Mouse (Mus musculus) embryonic facial prominence, embryonic 10.5 days (tissue): Measurements from ENCODE around the gene Ube2cbp. TPM values are rescaled to one million over a fixed set of nuclear protein-coding genes. Genes with fewer than 3 reads are reported as not detected.

Source experiments
- DNase-seq: peaks from one replicate; pipeline ENCODE4 v3.0.0-alpha.2; 2017; ENCODE audit warnings: low spot score
- H3K27ac ChIP-seq: fragments of 300-500 bp; sonication (generic); replicated peaks from 2 replicates; pipeline ENCODE4 v1.5.1; 2016; ENCODE audit warnings: mild to moderate bottlenecking
- H3K27me3 ChIP-seq: fragments of 300-500 bp; sonication (generic); replicated peaks from 2 replicates; pipeline ENCODE4 v1.6.1; 2016; ENCODE audit warnings: low read depth, mild to moderate bottlenecking; ENCODE audit not compliant: poor library complexity, severe bottlenecking
- H3K36me3 ChIP-seq: fragments of 300-500 bp; sonication (generic); replicated peaks from 2 replicates; pipeline ENCODE4 v1.6.1; 2016; ENCODE audit warnings: mild to moderate bottlenecking, moderate library complexity
- H3K4me1 ChIP-seq: fragments of 300-500 bp; sonication (generic); 2 replicates; pipeline ENCODE4 v1.6.1; 2016
- H3K4me3 ChIP-seq: fragments of 300-500 bp; sonication (generic); 2 replicates; pipeline ENCODE4 v1.5.1; 2016; ENCODE audit warnings: mild to moderate bottlenecking, moderate library complexity
- H3K9me3 ChIP-seq: fragments of 300-500 bp; sonication (generic); 2 replicates; pipeline ENCODE4 v1.6.1; 2016; ENCODE audit warnings: mild to moderate bottlenecking
- WGBS: fragments of 180-500 bp; shearing (Covaris S2); methylation state at CpG from one replicate; pipeline ENCODE4 v1.1.7; 2016; 5-methylcytosine and 5-hydroxymethylcytosine counted together
- polyA plus RNA-seq: library from polyadenylated mRNA; unstranded; fragments of >200 nt; fragmentation: Nextera tagmentation; extraction: Ambion mirVana; gene quantifications from 2 replicates; pipeline ENCODE4 v1.2.1, GENCODE M21; 2016

Gene Ube2cbp
- polyA plus RNA-seq, 1 experiment from 2014 or later, result 7.1 TPM

DNA sequence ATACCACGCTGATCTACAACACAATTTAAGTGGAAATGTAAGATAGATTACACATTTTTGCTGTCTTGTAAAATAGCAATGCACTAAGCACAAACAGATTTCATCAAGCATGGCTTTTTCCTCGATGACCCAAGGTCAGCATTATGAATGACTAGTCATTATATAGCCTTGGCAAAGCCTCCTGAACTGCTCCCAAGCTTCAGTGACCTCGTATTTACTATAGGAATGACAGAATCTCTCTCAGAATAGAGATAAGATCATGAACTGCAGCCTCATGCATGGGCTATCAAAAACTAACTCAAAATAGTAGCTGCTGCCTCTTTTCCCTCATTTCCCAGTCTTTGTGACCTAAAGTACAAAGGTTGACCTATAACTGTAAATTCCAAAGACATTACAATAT lies 128.4 kb downstream of the Ube2cbp start:
- Histone ChIP-seq H3K9me3 (no peaks in the 10 kb centered on the region), H3K4me1 (no peaks in the 10 kb centered on the region), H3K27ac (no peak overlapping the region), H3K4me3 (no peak overlapping the region), H3K27me3 (no peaks in the 10 kb centered on the region), H3K36me3 (no peaks in the 10 kb centered on the region)
- no peak for DNase-seq
- 72% methylated on average over 3 of the region's 3 CpGs for WGBS

DNA sequence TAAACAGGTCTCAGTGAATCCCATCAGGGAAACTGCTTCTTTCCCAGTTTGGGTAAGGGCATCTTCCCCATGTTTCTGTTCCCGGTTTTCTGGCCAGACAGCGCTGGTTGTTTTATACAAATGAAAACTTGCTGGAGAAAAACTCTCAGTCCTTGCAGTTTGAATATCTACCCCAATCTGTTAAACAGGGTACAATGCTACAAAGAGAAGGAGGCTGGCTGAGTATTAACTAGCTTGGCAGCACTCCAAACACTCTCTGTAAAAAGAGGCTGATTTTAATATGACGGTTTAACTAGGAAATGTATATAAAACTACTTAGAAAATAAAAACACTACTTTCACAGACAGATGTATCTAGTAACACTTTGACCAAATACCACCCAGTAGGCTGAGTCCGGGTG lies 129.2 kb downstream of the Ube2cbp start:
- H3K4me1 ChIP-seq, result no peaks in the 10 kb centered on the region
- no peaks in the 10 kb centered on the region for H3K9me3 ChIP-seq
- no peak overlapping the region for H3K4me3 ChIP-seq
- DNase-seq, result no peak
- no peaks in the 10 kb centered on the region for H3K27me3 ChIP-seq
- no peak overlapping the region for H3K27ac ChIP-seq
- H3K36me3 ChIP-seq, result no peaks in the 10 kb centered on the region
- WGBS, result 87% methylated on average over 4 of the region's 4 CpGs

DNA sequence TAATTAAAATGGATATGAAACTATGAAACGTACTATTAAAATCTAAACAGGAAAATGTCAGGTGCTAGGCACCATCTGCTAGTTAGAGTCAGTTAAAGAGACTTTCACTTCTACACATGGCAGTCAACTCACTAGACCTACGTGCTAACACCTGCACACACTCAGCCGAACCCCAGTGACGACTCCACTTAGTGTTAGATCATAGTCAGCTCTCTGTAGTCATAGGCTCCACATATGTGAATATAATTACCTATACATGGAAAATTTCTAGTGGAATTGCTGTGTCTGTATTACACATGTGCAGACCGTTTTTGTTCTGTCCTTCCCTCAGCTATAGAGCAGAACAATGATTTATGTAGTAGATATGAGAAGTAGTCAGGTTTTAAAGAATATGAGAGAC lies 130.4 kb downstream of the Ube2cbp start:
- H3K4me1 ChIP-seq, result no peaks in the 10 kb centered on the region
- H3K9me3 ChIP-seq, result no peaks in the 10 kb centered on the region
- no peaks in the 10 kb centered on the region for H3K36me3 ChIP-seq
- no peak overlapping the region for H3K4me3 ChIP-seq
- DNase-seq, result no peak
- no peaks in the 10 kb centered on the region for H3K27me3 ChIP-seq
- no peak overlapping the region for H3K27ac ChIP-seq
- 94% methylated on average over 5 of the region's 5 CpGs for WGBS

DNA sequence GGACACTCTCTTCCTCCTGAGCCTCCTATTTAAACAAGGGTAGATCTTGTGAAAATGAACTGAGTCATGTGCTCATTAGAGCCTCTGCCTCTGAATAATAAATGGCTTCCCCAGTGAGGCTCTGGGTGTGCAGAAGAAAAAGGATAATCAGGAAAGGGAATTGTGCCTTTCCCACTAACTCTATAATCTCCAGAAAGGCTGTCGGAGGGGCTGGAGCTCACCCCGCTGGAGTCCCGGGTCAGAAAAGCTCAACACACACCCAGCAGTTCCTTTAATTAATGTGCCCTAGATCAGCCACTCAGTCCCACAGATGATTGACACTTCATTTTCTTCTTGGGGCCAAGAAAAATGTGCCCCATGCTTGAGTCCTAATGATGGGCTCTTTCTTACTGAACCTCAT lies 134.2 kb downstream of the Ube2cbp start:
- Histone ChIP-seq H3K27ac (no peak overlapping the region), H3K4me1 (no peaks in the 10 kb centered on the region; the same call in 1 of the 2 replicates), H3K27me3 (no peaks in the 10 kb centered on the region), H3K36me3 (no peaks in the 10 kb centered on the region), H3K4me3 (no peak overlapping the region), H3K9me3 (no peaks in the 10 kb centered on the region)
- 57% methylated on average over 3 of the region's 3 CpGs for WGBS
- DNase-seq, result no peak

DNA sequence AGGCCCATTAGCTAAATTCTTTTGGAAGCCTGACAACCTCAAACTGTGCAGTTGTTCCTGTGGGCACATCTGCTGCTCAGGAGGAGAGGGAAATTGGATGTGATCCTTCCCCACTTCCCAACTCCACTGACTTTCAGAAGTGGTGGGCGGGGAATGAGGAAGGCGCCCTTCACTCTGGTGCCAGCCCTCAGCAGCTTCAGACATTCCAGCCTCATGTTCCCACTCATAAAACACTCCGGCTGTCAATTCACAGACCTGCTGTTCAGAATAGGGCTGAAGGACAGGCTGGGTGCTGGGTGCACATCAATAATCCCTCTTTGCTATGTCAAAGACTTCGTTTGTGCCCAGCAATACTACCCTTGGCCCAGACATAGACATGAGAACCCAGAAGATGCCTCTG lies 136.5 kb downstream of the Ube2cbp start:
- Histone ChIP-seq H3K4me3 (no peak overlapping the region), H3K36me3 (no peaks in the 10 kb centered on the region), H3K27me3 (no peaks in the 10 kb centered on the region), H3K27ac (no peak overlapping the region), H3K9me3 (no peaks in the 10 kb centered on the region), H3K4me1 (peaks cover 15% of the 10 kb centered on the region)
- WGBS, result 85% methylated on average over 4 of the region's 4 CpGs
- no peak for DNase-seq

DNA sequence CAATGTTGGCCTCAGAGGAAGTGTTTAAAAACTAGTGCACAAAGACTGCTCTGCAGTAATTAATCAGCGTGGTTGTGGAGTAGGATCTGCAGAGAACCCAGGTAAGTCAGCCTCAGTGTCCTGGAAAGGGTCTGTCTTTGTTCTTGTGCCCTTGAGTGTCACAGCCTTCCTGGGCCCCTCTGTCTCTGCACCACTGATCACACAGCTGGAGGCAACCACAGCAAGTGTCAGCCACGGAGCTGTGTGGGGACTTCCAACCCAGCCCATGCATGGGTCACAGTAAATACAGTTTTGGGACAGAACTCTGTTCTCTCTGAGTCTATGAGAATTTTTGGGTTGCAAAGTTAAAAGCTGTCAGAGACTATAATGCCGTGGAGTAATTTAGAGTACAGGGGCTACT lies 137.4 kb downstream of the Ube2cbp start:
- Histone ChIP-seq H3K27ac (no peak overlapping the region), H3K36me3 (no peaks in the 10 kb centered on the region), H3K27me3 (no peaks in the 10 kb centered on the region), H3K9me3 (no peaks in the 10 kb centered on the region), H3K4me1 (peaks cover 15% of the 10 kb centered on the region), H3K4me3 (no peak overlapping the region)
- WGBS, result 63% methylated on average over 3 of the region's 3 CpGs
- DNase-seq, result no peak

DNA sequence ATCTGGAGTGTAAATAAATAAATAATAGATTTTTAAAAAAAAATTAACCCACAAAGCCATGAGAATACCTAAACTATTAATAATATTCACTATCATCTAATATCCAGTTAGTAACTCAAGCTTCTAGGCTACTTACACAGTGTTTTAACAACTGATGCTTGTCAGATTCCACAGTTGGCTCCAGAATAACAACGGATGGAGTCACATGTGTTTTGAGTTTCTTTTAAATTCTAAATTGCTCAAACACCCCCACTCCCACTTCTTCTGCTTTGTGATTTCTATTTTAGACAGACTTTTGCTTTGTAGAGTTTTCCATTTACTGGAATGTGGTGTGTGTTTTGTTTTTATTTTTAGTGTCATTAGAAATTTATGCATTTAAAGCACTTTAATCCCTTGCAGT lies 140.0 kb downstream of the Ube2cbp start:
- DNase-seq, result no peak
- H3K27me3 ChIP-seq, result no peaks in the 10 kb centered on the region
- H3K4me3 ChIP-seq, result no peak overlapping the region
- H3K27ac ChIP-seq, result peak overlapping the region; percentile 63; the same call in 1 of the 2 replicates
- 45% methylated on average over 1 of the region's 1 CpGs for WGBS
- peaks cover 19% of the 10 kb centered on the region for H3K4me1 ChIP-seq
- H3K9me3 ChIP-seq, result no peaks in the 10 kb centered on the region
- no peaks in the 10 kb centered on the region for H3K36me3 ChIP-seq

DNA sequence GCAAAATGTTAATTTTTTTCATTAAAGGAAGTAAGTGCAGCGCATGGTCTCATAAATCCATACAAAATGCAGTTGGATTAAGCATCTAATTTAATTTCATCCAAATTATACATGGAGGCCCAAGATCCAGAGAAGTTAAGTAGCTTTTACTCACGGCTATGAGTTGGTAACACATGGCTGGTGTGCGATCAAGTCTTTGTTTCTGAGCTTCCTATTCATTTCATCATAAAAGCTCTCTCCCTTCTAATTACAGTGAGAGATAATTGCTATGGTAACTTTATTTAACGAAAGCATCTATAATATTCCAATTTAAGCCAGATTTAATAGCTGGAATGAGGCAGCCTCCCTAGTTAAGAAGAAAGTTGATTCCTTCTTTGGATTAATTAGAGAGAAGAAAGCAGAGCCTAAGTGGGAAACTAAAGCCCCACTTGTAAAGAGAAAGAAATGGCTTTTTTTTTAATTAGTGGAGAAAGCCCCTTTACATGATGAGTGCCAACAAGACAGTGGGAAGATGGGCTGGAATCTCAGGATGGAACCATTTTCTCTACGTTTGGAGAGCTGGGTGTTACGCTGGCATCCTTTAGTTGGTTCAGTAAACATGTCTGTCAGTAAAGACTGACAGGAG lies 145.1 kb downstream of the Ube2cbp start:
- Histone ChIP-seq H3K4me1 (peaks cover 13% of the 10 kb centered on the region), H3K9me3 (no peaks in the 10 kb centered on the region)
- 72% methylated on average over 6 of the region's 6 CpGs for WGBS

DNA sequence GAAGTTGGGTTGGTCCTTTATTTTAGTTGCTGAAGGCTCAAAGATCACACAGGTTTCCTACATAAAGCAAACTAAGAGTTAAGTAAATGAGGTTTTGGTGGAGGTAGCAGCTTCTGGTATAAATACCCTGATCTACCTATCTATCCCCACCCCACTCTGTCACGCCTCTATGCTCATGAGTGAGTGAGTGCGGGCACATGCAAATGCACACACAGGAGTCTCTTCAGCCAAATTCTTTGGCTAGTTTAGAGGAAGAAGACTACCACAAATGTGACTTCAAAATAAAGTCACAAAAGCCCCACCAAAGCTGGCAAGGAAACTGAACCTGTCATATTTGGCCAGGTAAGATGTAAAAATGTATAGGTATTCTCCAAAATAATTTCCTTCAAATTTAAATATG lies 149.1 kb downstream of the Ube2cbp start:
- H3K27me3 ChIP-seq, result no peaks in the 10 kb centered on the region
- H3K27ac ChIP-seq, result no peak overlapping the region
- WGBS, result 90% methylated on average over 2 of the region's 2 CpGs
- no peak overlapping the region for H3K4me3 ChIP-seq
- H3K4me1 ChIP-seq, result peaks cover 6% of the 10 kb centered on the region; the same call in 1 of the 2 replicates
- H3K36me3 ChIP-seq, result no peaks in the 10 kb centered on the region
- no peak for DNase-seq
- no peaks in the 10 kb centered on the region for H3K9me3 ChIP-seq

More for the DNA sequence above, 145.1 kb downstream of the Ube2cbp start:
- H3K4me3 ChIP-seq, result no peak overlapping the region
- DNase-seq, result no peak
- no peaks in the 10 kb centered on the region for H3K27me3 ChIP-seq
- H3K36me3 ChIP-seq, result no peaks in the 10 kb centered on the region
- no peak overlapping the region for H3K27ac ChIP-seq

DNA sequence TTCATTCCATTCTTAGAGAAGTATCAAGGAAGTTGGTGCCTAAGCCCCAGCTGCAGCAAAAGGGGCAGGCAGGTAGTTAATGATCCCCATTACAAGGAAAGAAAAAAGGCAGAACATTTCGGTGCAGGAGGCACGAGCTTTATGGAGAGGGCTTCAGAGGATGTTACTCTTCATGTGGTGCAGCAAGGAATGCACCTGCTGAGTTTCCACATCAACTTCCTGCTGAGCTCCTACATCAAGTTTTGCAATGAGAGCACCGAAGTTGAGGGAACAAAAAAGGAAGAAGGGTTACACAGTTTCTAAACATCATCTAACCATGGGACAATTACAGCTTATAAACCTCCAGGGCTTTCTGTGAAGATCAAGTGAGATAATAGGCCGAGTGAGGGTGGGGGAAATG lies 156.1 kb downstream of the Ube2cbp start:
- no peak overlapping the region for H3K27ac ChIP-seq
- 63% methylated on average over 4 of the region's 4 CpGs for WGBS
- H3K27me3 ChIP-seq, result no peaks in the 10 kb centered on the region
- H3K9me3 ChIP-seq, result no peaks in the 10 kb centered on the region
- H3K4me3 ChIP-seq, result no peak overlapping the region
- H3K4me1 ChIP-seq, result no peaks in the 10 kb centered on the region
- no peaks in the 10 kb centered on the region for H3K36me3 ChIP-seq
- DNase-seq, result no peak

DNA sequence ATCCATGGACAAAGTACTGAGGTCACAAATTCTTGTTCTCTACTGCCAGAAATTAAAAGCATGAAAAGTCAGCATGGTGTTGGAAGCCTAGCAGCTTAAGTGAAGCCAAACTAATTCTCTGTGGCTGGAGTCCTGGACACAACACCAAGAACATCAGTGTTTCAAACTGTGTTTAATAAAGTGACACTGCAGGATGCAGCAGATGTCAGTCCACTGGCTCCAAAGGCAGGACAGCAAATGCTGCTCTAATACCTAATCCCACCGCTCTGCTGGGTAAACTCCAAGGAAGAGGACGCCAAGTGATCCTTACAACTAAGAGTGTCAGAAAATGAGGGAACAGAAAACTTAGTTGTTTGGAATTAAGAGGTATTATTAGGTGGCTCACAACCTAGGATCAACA lies 158.2 kb downstream of the Ube2cbp start:
- no peaks in the 10 kb centered on the region for H3K4me1 ChIP-seq
- WGBS, result 92% methylated on average over 2 of the region's 2 CpGs

DNA sequence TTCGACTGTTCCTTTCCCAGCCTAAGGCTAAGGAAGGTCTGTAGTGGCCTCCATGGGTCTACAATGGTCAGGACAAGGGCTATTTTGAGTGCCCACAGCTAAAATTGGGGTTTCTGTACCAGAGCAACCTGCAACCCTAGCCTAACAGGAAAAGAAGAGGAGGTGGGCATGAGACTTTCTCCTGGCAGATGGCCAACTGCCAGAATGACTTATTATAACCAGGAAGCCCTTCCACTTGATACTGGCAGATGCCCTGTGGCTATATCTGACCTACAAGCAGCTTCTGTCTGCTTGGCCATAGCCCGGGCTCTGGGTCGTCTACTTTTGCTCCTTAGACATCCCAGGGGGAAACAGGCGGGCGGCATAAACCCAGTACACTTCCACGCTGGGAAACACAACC lies 163.3 kb downstream of the Ube2cbp start:
- no peak for DNase-seq
- H3K4me1 ChIP-seq, result peaks cover 10% of the 10 kb centered on the region
- no peak overlapping the region for H3K27ac ChIP-seq
- no peaks in the 10 kb centered on the region for H3K9me3 ChIP-seq
- H3K4me3 ChIP-seq, result no peak overlapping the region
- H3K27me3 ChIP-seq, result no peaks in the 10 kb centered on the region
- whole genome bisulfite sequencing, result 84% methylated on average over 6 of the region's 6 CpGs
- H3K36me3 ChIP-seq, result no peaks in the 10 kb centered on the region

More for the DNA sequence above, 158.2 kb downstream of the Ube2cbp start:
- no peaks in the 10 kb centered on the region for H3K27me3 ChIP-seq
- no peak overlapping the region for H3K27ac ChIP-seq
- no peaks in the 10 kb centered on the region for H3K9me3 ChIP-seq
- no peak for DNase-seq
- H3K4me3 ChIP-seq, result no peak overlapping the region
- no peaks in the 10 kb centered on the region for H3K36me3 ChIP-seq

DNA sequence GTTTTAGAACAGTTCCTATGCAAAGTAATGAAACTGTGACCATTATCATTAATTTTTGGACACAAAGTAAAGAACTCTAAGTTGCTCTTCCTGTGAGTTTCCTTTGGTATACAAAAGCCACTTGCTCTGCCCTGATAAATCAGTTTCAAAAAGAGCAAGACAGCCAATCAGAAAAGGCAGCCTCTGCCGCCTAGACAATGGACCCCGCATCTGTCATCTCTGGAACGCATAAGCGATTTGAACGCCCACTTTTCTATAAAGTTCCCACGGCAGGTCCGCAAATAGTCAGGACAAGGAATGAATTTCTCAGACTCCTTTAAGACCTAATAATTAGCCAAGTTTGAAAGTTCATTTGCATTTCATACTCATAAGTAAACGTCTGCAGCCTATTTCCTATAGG lies 166.2 kb downstream of the Ube2cbp start:
- no peaks in the 10 kb centered on the region for H3K27me3 ChIP-seq
- H3K36me3 ChIP-seq, result no peaks in the 10 kb centered on the region
- no peak overlapping the region for H3K27ac ChIP-seq
- 86% methylated on average over 8 of the region's 8 CpGs for WGBS
- peaks cover 10% of the 10 kb centered on the region for H3K4me1 ChIP-seq
- no peak overlapping the region for H3K4me3 ChIP-seq
- no peak for DNase-seq
- H3K9me3 ChIP-seq, result no peaks in the 10 kb centered on the region
